Mouse (Mus musculus): ENCODE results near the gene Slc4a4. TPM values are rescaled to one million over a fixed set of nuclear protein-coding genes. Genes with fewer than 3 reads are reported as not detected.

Slc4a4 gene
- total RNA-seq, 4 experiments from 2014 or later = 34.4 to 37.7 (median 35.1) TPM

GRCm38 (mm10) chr5:88916501-88916971, 29.9 kb downstream of the Slc4a4 start:
- DNase-seq (ENCODE audit: low spot score) = no peak

DNA sequence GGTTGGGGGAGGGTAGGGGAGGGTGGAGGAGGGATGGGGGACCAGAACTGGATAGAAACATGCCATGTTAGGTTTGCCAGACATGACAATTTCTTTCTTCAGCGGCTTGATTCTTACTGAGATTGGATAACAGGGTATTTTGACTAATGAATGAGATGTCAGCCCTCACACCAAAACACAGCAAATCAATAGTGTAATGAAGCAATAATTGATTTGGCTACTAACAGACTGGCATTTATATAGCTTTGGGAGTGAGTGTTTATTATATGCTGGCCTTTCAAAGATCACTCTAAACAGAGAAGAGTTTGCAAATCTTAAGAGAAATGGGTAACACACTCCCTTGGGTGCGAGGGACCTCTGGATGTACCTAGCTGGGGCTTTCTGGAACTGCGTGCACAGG, 30.6 kb downstream of the Slc4a4 start:
- DNase-seq (ENCODE audit: low spot score) = no peak

DNA sequence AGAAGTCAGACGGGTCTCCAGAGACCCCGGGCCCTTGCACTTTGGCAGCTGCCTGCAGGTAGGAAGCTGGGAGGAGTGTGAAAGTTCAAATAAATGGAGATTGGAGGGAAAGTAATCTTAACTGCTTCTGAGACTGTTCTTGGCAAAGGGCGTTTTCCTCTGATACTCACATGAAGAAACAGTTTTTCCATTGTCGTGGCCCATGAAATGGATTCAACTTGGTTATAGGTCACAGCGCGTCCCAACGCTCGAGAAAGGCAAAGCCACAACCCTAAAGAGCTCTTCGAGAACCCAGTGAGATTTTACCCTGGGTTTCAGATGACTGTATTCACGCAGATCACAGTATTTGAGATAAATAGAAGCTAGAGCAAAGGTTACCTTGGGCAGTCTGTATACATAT, 31.0 kb downstream of the Slc4a4 start:
- DNase-seq (ENCODE audit: low spot score) = no peak

GRCm38 (mm10) chr5:88918538-88918937, 31.9 kb downstream of the Slc4a4 start:
- DNase-seq (ENCODE audit: low spot score) = no peak

- DNase-seq (ENCODE audit: low spot score) = no peak
Observed at GRCm38 (mm10) chr5:88925576-88925975, 39.0 kb downstream of the Slc4a4 start.

- DNase-seq (ENCODE audit: low spot score) = no peak
Observed at GRCm38 (mm10) chr5:88928201-88928916, 41.7 kb downstream of the Slc4a4 start.

DNA sequence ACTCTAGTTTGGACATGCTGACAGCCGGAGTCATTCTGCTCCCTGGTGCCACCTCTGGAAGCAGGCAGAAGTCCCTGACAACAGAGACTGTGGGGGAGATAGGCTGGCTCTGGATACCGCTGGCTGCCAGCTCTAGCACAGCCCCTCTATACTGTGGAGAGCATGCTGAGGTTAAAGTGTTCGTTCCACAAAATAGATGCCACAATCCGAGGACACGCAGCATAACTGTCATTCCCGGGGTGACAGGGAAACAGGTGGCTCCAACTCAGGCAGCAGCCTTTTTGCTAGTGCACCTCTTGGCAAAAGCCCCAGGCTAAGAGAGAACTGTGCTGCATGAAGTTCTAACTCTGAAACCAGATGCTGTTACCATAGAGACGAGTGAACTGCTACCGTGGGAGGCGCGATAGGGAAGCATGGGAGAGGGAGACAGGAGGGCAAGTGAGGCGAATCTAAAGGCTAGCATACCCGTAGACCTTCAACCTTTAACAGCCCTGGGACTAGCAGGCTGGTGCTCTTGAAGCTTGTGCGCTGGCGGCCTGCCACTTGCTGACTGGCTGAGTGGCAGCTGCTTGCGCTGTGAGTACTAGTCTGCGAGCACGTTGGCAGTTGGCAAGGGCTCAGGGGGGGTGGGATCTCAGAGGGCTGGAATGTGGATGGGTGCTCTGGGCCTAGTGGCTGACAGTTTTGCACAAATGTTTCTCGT, 42.9 kb downstream of the Slc4a4 start:
- peak; percentile 68 for DNase-seq (ENCODE audit: low spot score)

DNA sequence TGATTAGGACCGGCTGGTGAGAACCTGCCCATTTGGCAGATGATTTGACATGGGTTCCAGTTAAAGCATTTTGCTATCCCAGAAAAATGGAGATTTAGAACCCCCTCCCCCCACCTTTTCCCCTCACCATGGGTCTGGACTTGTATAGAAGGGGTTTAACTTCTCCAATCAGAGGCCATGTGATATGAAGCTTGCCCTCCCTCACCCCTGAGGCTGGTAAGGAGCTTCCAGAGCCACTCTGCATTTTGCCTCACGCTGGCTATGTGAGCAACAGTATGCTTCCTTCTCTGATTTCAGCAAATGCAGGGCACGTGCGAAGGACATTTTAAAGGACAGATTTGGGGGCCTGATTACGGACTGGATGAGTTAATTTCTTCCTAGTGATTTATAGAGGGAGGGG, 43.5 kb downstream of the Slc4a4 start:
- no peak for DNase-seq (ENCODE audit: low spot score)

DNA sequence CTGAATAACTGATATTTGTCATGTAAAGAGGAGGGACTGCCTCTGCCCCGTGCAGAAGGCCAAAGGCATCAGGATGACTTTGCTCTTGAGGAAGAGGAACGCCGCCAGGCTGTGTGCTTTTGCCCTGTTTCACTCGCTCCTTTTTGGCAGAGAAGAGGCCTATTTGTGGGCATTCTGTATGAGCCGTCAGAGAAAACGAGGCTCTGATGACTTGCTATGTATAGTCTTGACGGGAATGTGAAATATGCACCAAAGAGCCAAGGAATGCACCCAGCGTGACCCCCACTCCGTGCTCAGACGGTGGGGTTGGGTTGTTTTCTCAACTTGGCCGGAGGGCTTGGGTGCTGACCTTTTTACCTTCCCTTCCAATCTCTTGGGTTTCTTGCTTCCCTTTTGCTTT, 44.0 kb downstream of the Slc4a4 start:
- no peak for DNase-seq (ENCODE audit: low spot score)

DNA sequence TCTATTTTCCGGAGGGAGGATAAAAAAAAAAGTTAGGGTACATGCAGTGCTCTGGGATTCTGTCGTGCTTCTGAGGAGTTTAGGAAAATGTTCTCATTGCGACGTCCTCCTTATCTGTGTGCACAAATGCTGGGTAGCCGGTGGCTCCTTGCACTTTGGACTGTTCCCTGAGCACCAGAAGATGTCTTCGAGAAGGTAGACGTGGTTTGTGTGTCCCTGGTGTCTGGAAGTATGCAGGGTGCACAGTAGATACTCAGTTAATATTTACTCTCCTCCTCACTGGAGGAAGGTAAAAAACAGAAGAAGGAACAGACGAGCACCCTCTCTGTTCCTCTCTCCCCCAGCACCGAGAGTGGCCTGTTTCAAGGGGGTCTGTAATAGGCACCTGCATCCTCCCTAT, 44.6 kb downstream of the Slc4a4 start:
- DNase-seq (ENCODE audit: low spot score) = no peak

DNA sequence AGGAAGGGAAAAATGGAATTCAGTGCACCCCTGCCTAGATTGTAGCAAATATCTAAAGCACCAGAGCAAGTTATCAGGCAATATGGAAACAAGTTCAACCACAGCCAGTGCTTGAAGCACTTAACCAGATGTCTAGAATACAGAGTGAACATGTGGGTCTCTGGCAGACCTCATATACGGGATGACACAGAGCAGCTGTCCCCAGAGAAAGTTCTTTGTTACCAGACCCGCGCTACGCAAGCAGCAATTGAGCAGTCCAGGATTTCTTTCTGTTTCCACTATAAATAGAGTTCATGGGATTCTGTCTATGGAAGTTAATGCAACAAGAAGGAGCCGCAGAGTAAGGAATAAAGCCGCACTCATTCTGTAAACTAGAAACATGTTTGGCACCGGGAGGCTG, 46.8 kb downstream of the Slc4a4 start:
- no peak for DNase-seq (ENCODE audit: low spot score)

- DNase-seq (ENCODE audit: low spot score) = no peak
Observed at GRCm38 (mm10) chr5:88933946-88934345, 47.3 kb downstream of the Slc4a4 start.

DNA sequence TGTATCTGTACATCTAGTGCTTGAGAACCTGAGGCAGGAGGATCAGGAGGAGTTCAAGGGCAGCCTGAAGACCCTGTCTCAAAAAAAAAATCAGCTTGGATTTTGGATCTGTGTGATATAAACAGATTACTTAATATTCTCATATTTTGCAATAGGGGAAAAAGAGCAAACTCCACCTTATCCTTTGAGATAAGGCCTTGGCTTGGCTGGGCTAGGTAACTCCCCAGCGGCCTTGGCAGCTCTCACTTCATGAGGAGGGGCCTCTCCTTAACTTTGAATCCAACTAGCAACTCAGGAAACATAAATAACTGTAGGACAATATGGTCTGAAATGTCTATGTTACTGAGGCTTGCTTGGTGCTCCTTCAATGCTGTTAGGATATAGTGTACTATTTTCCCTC, 51.6 kb downstream of the Slc4a4 start:
- DNase-seq (ENCODE audit: low spot score) = no peak

DNA sequence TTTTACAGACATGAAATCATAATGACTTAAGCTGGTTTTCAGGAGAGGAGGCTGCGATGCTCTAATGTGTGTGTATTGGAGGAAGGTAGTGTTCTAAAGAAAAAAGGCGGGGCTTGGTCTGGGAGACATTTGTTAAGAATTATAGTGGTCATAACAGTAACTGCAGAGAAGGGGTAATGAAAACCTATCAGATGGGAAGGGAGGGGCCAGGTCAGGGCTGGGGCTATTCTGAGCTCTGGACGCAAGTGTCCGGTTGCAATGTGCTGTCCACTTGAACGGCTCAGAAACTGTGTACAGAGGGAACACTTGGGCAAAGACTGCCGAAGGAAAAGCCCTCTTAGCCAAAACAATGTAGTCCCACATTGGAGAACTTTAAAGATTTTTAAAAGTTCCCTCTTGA, 52.5 kb downstream of the Slc4a4 start:
- DNase-seq (ENCODE audit: low spot score) = no peak

GRCm38 (mm10) chr5:88939782-88940181, 53.2 kb downstream of the Slc4a4 start:
- DNase-seq (ENCODE audit: low spot score) = no peak

- DNase-seq (ENCODE audit: low spot score) = no peak
Observed at GRCm38 (mm10) chr5:88941905-88942304, 55.3 kb downstream of the Slc4a4 start.

- peak; percentile 54 for DNase-seq (ENCODE audit: low spot score)
Observed at GRCm38 (mm10) chr5:88945661-88946339, 59.2 kb downstream of the Slc4a4 start.

DNA sequence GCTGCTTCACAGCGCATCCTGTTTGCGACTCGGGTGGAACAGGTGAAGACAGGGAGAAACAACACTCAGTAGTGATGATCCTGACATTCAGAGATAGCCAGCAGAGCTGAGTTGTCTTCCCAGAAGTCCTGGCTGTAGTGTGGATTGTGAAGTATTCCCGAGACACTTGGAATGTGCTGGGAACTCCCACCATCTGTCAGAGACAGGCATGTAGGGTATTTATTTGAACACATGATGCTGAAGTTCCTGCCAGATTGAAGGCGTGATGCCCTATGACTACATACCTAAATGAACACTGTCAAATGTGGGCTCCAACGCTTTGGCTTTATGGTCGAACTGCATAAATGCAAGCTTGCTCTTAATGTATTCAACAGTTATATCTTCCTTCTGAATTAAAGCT, 63.7 kb downstream of the Slc4a4 start:
- DNase-seq (ENCODE audit: low spot score) = no peak

GRCm38 (mm10) chr5:88952757-88953577, 66.3 kb downstream of the Slc4a4 start:
- no peak for DNase-seq (ENCODE audit: low spot score)

GRCm38 (mm10) chr5:88957735-88958134, 71.1 kb downstream of the Slc4a4 start:
- no peak for DNase-seq (ENCODE audit: low spot score)

GRCm38 (mm10) chr5:88958966-88959365, 72.3 kb downstream of the Slc4a4 start:
- no peak for DNase-seq (ENCODE audit: low spot score)

- DNase-seq (ENCODE audit: low spot score) = no peak
Observed at GRCm38 (mm10) chr5:88959412-88959811, 72.8 kb downstream of the Slc4a4 start.
